Mouse (Mus musculus) stomach, embryonic 15.5 days (tissue): ENCODE results near the gene Rbfox1. TPM values are rescaled to one million over a fixed set of nuclear protein-coding genes. Genes with fewer than 3 reads are reported as not detected.

Experiments
- ATAC-seq: fragments of 200-750 bp; cut with Nextera tagmentation; 2 replicates; pipeline ENCODE4 v1.8.0; 2017; ENCODE audit warnings: low read depth, moderate number of reproducible peaks, moderate TSS enrichment; ENCODE audit not compliant: insufficient read depth, low FRiP score
- H3K27ac ChIP-seq: fragments of 300-500 bp; sonication (generic); 2 replicates; pipeline ENCODE4 v1.5.1; 2015; ENCODE audit warnings: mild to moderate bottlenecking, inconsistent platforms
- H3K27me3 ChIP-seq: fragments of 300-500 bp; sonication (generic); replicated peaks from 2 replicates; pipeline ENCODE4 v1.6.1; 2015; ENCODE audit warnings: inconsistent platforms
- H3K36me3 ChIP-seq: fragments of 300-500 bp; sonication (generic); 2 replicates; pipeline ENCODE4 v1.6.1; 2015; ENCODE audit warnings: inconsistent platforms
- H3K4me1 ChIP-seq: fragments of 300-500 bp; sonication (generic); 2 replicates; pipeline ENCODE4 v1.6.1; 2015; ENCODE audit warnings: inconsistent platforms
- H3K4me2 ChIP-seq: fragments of 300-500 bp; sonication (generic); 2 replicates; pipeline ENCODE4 v1.6.1; 2015; ENCODE audit warnings: mild to moderate bottlenecking, inconsistent platforms
- H3K4me3 ChIP-seq: fragments of 300-500 bp; sonication (generic); replicated peaks from 2 replicates; pipeline ENCODE4 v1.5.1; 2015; ENCODE audit warnings: inconsistent platforms
- H3K9ac ChIP-seq: fragments of 300-500 bp; sonication (generic); 2 replicates; pipeline ENCODE4 v1.6.1; 2015; ENCODE audit warnings: inconsistent platforms
- H3K9me3 ChIP-seq: fragments of 300-500 bp; sonication (generic); 2 replicates; pipeline ENCODE4 v1.6.1; 2016; ENCODE audit warnings: inconsistent platforms
- WGBS: fragments of 180-500 bp; shearing (Covaris S2); methylation state at CpG from one replicate; pipeline ENCODE4 v1.1.7; 2015; 5-methylcytosine and 5-hydroxymethylcytosine counted together
- polyA plus RNA-seq: library from polyadenylated mRNA; unstranded; fragments of >200 nt; fragmentation: Nextera tagmentation; extraction: Ambion mirVana; gene quantifications from 2 replicates; pipeline ENCODE4 v1.2.1, GENCODE M21; 2015

The Rbfox1 gene
- polyA plus RNA-seq, 1 experiment from 2014 or later: 3.5 TPM

DNA sequence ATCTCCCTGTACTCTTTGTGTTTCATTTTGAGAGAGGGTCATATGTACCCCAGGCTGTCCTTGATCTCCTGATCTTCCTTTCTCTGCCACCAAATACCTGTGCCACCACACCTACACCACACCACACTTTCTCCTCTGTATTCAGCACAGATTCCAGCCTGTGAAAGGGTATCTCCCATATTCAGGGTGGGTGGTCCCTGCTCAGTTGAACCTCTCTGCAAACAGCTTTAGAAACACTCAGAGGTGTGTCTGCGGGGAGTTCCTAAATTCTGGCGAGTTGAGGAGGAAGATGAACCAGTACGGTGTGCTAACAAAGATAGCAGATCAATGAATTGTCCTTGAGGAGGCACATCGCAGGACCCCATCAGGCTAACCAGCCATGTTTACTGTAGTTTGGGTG is 1572.4 kb downstream of the Rbfox1 start:
- H3K4me3 ChIP-seq: no peak overlapping the region
- H3K27ac ChIP-seq: no peak overlapping the region
- no peak for ATAC-seq
- H3K9me3 ChIP-seq: no peaks in the 10 kb centered on the region
- no peaks in the 10 kb centered on the region for H3K27me3 ChIP-seq
- WGBS: 87% methylated on average over 4 of the region's 4 CpGs
- H3K4me2 ChIP-seq: no peak overlapping the region
- no peaks in the 10 kb centered on the region for H3K4me1 ChIP-seq
- H3K9ac ChIP-seq: no peak overlapping the region
- H3K36me3 ChIP-seq: no peaks in the 10 kb centered on the region
